Mouse (Mus musculus) thymus, postnatal 36 days (tissue): ENCODE results near the gene Mon1a.

Experiments used
- DNase-seq, 2 experiments: peaks; one replicate each; pipeline ENCODE4 v3.0.0; 2022; ENCODE audit warnings: mixed read lengths in 2 of 2

Mon1a gene

DNA sequence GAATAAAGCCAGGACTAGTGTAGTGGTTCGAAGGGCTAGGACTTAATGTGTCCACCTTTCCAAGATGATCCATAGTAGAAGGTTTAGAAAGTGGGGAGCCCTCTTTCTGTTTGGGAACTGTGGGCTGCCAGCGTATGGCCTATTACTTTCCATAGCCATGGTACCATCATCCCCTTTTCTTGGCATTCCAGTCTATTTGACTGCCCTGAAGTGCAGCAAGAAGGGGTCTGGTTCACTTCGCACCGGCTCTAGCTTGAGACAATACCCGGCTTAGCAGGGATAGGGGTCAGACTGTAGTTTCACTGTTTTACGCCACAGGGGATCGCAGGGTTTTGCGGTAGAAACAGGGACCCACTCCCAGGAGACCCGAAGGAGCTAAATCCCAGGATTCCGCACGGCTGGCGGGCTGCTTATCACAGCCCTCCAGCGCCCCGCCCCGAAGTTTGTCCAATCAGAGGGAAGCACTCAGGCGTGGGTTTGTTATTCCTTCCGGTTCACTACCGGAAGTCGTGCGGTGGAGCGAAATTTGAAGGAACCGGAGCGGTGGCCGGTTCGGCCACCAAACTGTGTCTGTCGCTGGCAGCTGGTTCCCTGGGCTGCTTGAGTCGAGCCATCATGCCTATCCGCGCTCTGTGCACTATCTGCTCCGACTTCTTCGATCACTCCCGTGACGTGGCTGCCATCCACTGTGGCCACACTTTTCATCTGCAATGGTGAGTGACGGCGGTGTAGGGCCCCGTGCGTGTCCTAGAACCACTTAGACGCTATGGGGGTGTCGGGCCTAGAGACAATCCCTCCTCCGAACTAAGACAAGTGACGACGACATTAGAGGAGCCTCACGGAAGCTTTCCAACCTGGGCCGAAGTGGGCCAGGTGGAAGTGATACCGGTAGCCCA, 62.8 kb downstream of the Mon1a start:
- peak; percentile 85 to 86 for DNase-seq
